Mouse (Mus musculus) embryonic facial prominence, embryonic 13.5 days (tissue): ENCODE data around the gene Zswim9. TPM values are rescaled to one million over a fixed set of nuclear protein-coding genes. Genes with fewer than 3 reads are reported as not detected.
"Not testable (repeated sequence)": the region's sequence is repeated elsewhere in the genome, so short reads cannot be mapped to it uniquely, and the experiment has no call there.

ENCODE experiments used
- ATAC-seq: fragments of 200-750 bp; cut with Nextera tagmentation; 2 replicates; pipeline ENCODE4 v1.8.0; 2017; ENCODE audit warnings: low read depth; ENCODE audit not compliant: insufficient number of reproducible peaks, insufficient read depth, low FRiP score, low TSS enrichment
- H3K27ac ChIP-seq: fragments of 300-500 bp; sonication (generic); 2 replicates; pipeline ENCODE4 v1.5.1; 2015; ENCODE audit warnings: moderate library complexity, mild to moderate bottlenecking, inconsistent platforms
- H3K27me3 ChIP-seq: fragments of 300-500 bp; sonication (generic); 2 replicates; pipeline ENCODE4 v1.6.1; 2015; ENCODE audit warnings: mild to moderate bottlenecking, inconsistent platforms
- H3K36me3 ChIP-seq: fragments of 300-500 bp; sonication (generic); 2 replicates; pipeline ENCODE4 v1.6.1; 2015; ENCODE audit warnings: mild to moderate bottlenecking, inconsistent platforms
- H3K4me1 ChIP-seq: fragments of 300-500 bp; sonication (generic); 2 replicates; pipeline ENCODE4 v1.6.1; 2015; ENCODE audit warnings: inconsistent platforms
- H3K4me2 ChIP-seq: fragments of 300-500 bp; sonication (generic); 2 replicates; pipeline ENCODE4 v1.6.1; 2015; ENCODE audit warnings: moderate library complexity, mild to moderate bottlenecking, inconsistent platforms
- H3K4me3 ChIP-seq: fragments of 300-500 bp; sonication (generic); 2 replicates; pipeline ENCODE4 v1.5.1; 2015; ENCODE audit warnings: mild to moderate bottlenecking, inconsistent platforms
- H3K9ac ChIP-seq: fragments of 300-500 bp; sonication (generic); 2 replicates; pipeline ENCODE4 v1.6.1; 2015; ENCODE audit warnings: mild to moderate bottlenecking, inconsistent platforms
- H3K9me3 ChIP-seq: fragments of 300-500 bp; sonication (generic); 2 replicates; pipeline ENCODE4 v1.6.1; 2016; ENCODE audit warnings: inconsistent platforms
- WGBS: fragments of 180-500 bp; shearing (Covaris S2); methylation state at CpG from one replicate; pipeline ENCODE4 v1.1.7; 2015; ENCODE audit warnings: mixed read lengths; 5-methylcytosine and 5-hydroxymethylcytosine counted together
- polyA plus RNA-seq: library from polyadenylated mRNA; unstranded; fragments of >200 nt; fragmentation: Nextera tagmentation; extraction: Ambion mirVana; gene quantifications from 2 replicates; pipeline ENCODE4 v1.2.1, GENCODE M21; 2015

The Zswim9 gene
- polyA plus RNA-seq, 1 experiment from 2014 or later = 12.9 TPM

GRCm38 (mm10) chr7:13295256-13295655, 16.7 kb upstream of the Zswim9 start:
- 94% methylated on average over 7 of the region's 7 CpGs for WGBS
- Histone ChIP-seq H3K36me3 (peaks cover 92% of the 10 kb centered on the region), H3K4me3 (no peak overlapping the region), H3K4me1 (no peaks in the 10 kb centered on the region), H3K4me2 (no peak overlapping the region), H3K27me3 (no peaks in the 10 kb centered on the region), H3K9ac (no peak overlapping the region), H3K27ac (no peak overlapping the region), H3K9me3 (no peaks in the 10 kb centered on the region)
- ATAC-seq = no peak

GRCm38 (mm10) chr7:13293878-13294855, 15.6 kb upstream of the Zswim9 start:
- no peak overlapping the region for H3K27ac ChIP-seq
- peaks cover 91% of the 10 kb centered on the region for H3K36me3 ChIP-seq
- H3K4me2 ChIP-seq = no peak overlapping the region
- H3K4me1 ChIP-seq = no peaks in the 10 kb centered on the region
- H3K9ac ChIP-seq = no peak overlapping the region
- no peaks in the 10 kb centered on the region for H3K9me3 ChIP-seq
- no peaks in the 10 kb centered on the region for H3K27me3 ChIP-seq
- no peak overlapping the region for H3K4me3 ChIP-seq
- 0 out of 2 replicates have a peak, but pooled peaks have one; percentile 45 for ATAC-seq
- WGBS = 88% methylated on average over 11 of the region's 11 CpGs

GRCm38 (mm10) chr7:13291370-13291769, 12.8 kb upstream of the Zswim9 start:
- no peak for ATAC-seq
- H3K4me1 ChIP-seq = no peaks in the 10 kb centered on the region
- no peak overlapping the region for H3K4me2 ChIP-seq
- H3K9ac ChIP-seq = no peak overlapping the region
- no peak overlapping the region for H3K27ac ChIP-seq
- 87% methylated on average over 2 of the region's 2 CpGs for WGBS
- H3K4me3 ChIP-seq = no peak overlapping the region
- H3K36me3 ChIP-seq = peaks cover 79% of the 10 kb centered on the region
- no peaks in the 10 kb centered on the region for H3K27me3 ChIP-seq
- no peaks in the 10 kb centered on the region for H3K9me3 ChIP-seq

GRCm38 (mm10) chr7:13290041-13290675, 11.6 kb upstream of the Zswim9 start:
- Histone ChIP-seq H3K27ac (no peak overlapping the region), H3K4me1 (no peaks in the 10 kb centered on the region), H3K4me2 (no peak overlapping the region), H3K9me3 (no peaks in the 10 kb centered on the region), H3K27me3 (no peaks in the 10 kb centered on the region), H3K4me3 (no peak overlapping the region), H3K9ac (no peak overlapping the region), H3K36me3 (peaks cover 79% of the 10 kb centered on the region)
- no peak for ATAC-seq
- WGBS = 89% methylated on average over 1 of the region's 1 CpGs

- Histone ChIP-seq H3K9me3 (no peaks in the 10 kb centered on the region), H3K4me1 (no peaks in the 10 kb centered on the region), H3K27ac (no peak overlapping the region), H3K9ac (no peak overlapping the region), H3K36me3 (peaks cover 83% of the 10 kb centered on the region), H3K4me3 (no peak overlapping the region), H3K4me2 (no peak overlapping the region), H3K27me3 (no peaks in the 10 kb centered on the region)
- WGBS = 46% methylated on average over 5 of the region's 5 CpGs
- ATAC-seq = no peak
Observed at GRCm38 (mm10) chr7:13288621-13289020, 10.1 kb upstream of the Zswim9 start.

- H3K27ac ChIP-seq = peak overlapping the region; percentile 89; the same call in 1 of the 2 replicates
- ATAC-seq = peak; percentile 33
- WGBS = 2% methylated on average over 15 of the region's 29 CpGs
- peak overlapping the region; percentile 66 for H3K4me3 ChIP-seq
- H3K9me3 ChIP-seq, H3K4me1 ChIP-seq, H3K27me3 ChIP-seq: not testable (repeated sequence)
- peaks cover 57% of the 10 kb centered on the region for H3K36me3 ChIP-seq
- H3K4me2 ChIP-seq = peak overlapping the region; percentile 80
- peak overlapping the region; percentile 83 for H3K9ac ChIP-seq
Observed at GRCm38 (mm10) chr7:13278957-13279356, 436 bp upstream of the Zswim9 start.

GRCm38 (mm10) chr7:13277833-13278232, 688 bp downstream of the Zswim9 start:
- 35% methylated on average over 2 of the region's 2 CpGs for WGBS
- ATAC-seq = no peak
- H3K4me1 ChIP-seq = peaks cover 5% of the 10 kb centered on the region; the same call in 1 of the 2 replicates
- H3K4me3 ChIP-seq = peak overlapping the region; percentile 66
- 0 out of 2 replicates have a peak overlapping the region, but pooled peaks have one; percentile 89 for H3K27ac ChIP-seq
- peak overlapping the region; percentile 83 for H3K9ac ChIP-seq
- peaks cover 55% of the 10 kb centered on the region for H3K36me3 ChIP-seq
- peak overlapping the region; percentile 80 for H3K4me2 ChIP-seq
- no peaks in the 10 kb centered on the region for H3K9me3 ChIP-seq
- no peaks in the 10 kb centered on the region for H3K27me3 ChIP-seq

- no peak for ATAC-seq
- Histone ChIP-seq H3K4me3 (peak within 1 kb of the TSS; percentile 66), H3K36me3 (peaks cover 50% of the 10 kb centered on the region), H3K27ac (0 out of 2 replicates have a peak within 1 kb of the TSS, but pooled peaks have one; percentile 89), H3K4me2 (peak within 1 kb of the TSS; percentile 80), H3K27me3 (no peaks in the 10 kb centered on the region), H3K9ac (peak within 1 kb of the TSS; percentile 83), H3K9me3 (no peaks in the 10 kb centered on the region), H3K4me1 (peaks cover 5% of the 10 kb centered on the region; the same call in 1 of the 2 replicates)
- WGBS = 97% methylated on average over 16 of the region's 16 CpGs
Observed at GRCm38 (mm10) chr7:13277081-13277480, 1.4 kb downstream of the Zswim9 start, which contains the start of gene Lig1. Gene Lig1 (plus strand): TSS chr7:13277283.

GRCm38 (mm10) chr7:13271704-13272103, 6.8 kb downstream of the Zswim9 start:
- no peaks in the 10 kb centered on the region for H3K27me3 ChIP-seq
- no peak overlapping the region for H3K9ac ChIP-seq
- H3K4me2 ChIP-seq = no peak overlapping the region
- H3K27ac ChIP-seq = no peak overlapping the region
- no peaks in the 10 kb centered on the region for H3K4me1 ChIP-seq
- WGBS = 92% methylated on average over 1 of the region's 1 CpGs
- ATAC-seq = no peak
- H3K9me3 ChIP-seq = no peaks in the 10 kb centered on the region
- H3K36me3 ChIP-seq = peaks cover 34% of the 10 kb centered on the region
- no peak overlapping the region for H3K4me3 ChIP-seq

- peaks cover 11% of the 10 kb centered on the region for H3K36me3 ChIP-seq
- ATAC-seq = no peak
- H3K9me3 ChIP-seq = no peaks in the 10 kb centered on the region
- no peaks in the 10 kb centered on the region for H3K27me3 ChIP-seq
- no peaks in the 10 kb centered on the region for H3K4me1 ChIP-seq
- no peak overlapping the region for H3K4me2 ChIP-seq
- H3K4me3 ChIP-seq = no peak overlapping the region
- no peak overlapping the region for H3K9ac ChIP-seq
- H3K27ac ChIP-seq = no peak overlapping the region
- WGBS = 83% methylated on average over 11 of the region's 11 CpGs
Observed at GRCm38 (mm10) chr7:13269394-13269793, 9.1 kb downstream of the Zswim9 start.

- Histone ChIP-seq H3K36me3 (peaks cover 5% of the 10 kb centered on the region), H3K27me3 (no peaks in the 10 kb centered on the region), H3K4me3 (no peak overlapping the region), H3K4me2 (no peak overlapping the region), H3K9me3 (no peaks in the 10 kb centered on the region), H3K9ac (no peak overlapping the region), H3K27ac (no peak overlapping the region), H3K4me1 (no peaks in the 10 kb centered on the region)
- no peak for ATAC-seq
- 86% methylated on average over 4 of the region's 4 CpGs for WGBS
Observed at GRCm38 (mm10) chr7:13268749-13269260, 9.7 kb downstream of the Zswim9 start.
